Mouse (Mus musculus) MN1 (cell line): ENCODE measurements around the gene Olfr103.

Experiments used
- DNase-seq: peaks from one replicate; pipeline ENCODE4 v3.0.0-alpha.2; 2016; ENCODE audit warnings: low spot score

Gene Olfr103

GRCm38 (mm10) chr17:37339598-37339997, at the start of gene Olfr103:
Gene Olfr103, minus strand, starts transcription at chr17:37339698.
- DNase-seq = no peak

DNA sequence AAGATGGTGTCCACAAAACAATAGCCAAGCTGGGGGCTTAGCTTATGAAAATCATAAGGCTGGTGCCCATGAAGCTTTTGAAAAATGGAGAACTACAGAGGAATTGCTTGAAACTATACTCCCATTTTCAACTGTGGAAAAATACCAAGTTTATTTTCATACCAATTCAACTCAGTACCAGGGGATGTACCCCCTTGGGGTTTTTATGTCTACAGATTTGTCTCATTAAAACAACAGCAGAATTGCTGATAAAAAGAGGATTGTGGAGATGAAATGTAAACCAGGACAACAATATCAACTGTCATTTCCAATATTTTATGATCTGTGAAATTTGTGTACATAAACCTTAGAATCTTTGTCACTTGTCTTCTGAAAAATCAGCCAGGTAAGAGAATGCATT, 39.2 kb upstream of the Olfr103 start, which contains the start of gene Olfr105-ps:
Gene Olfr105-ps, plus strand, starts transcription at position 301 of the 400 bp plus-strand sequence.
- DNase-seq = no peak

GRCm38 (mm10) chr17:37359282-37359681, 19.8 kb upstream of the Olfr103 start, which contains the start of gene Olfr104-ps:
Gene Olfr104-ps, plus strand, starts transcription at chr17:37359582.
- no peak for DNase-seq

- no peak for DNase-seq
Observed at GRCm38 (mm10) chr17:37316954-37317353, 22.5 kb downstream of the Olfr103 start, which contains the start of gene Olfr102. Gene Olfr102, minus strand, starts transcription at chr17:37317054.

- no peak for DNase-seq
Observed at GRCm38 (mm10) chr17:37310146-37310699, 29.3 kb downstream of the Olfr103 start.

DNA sequence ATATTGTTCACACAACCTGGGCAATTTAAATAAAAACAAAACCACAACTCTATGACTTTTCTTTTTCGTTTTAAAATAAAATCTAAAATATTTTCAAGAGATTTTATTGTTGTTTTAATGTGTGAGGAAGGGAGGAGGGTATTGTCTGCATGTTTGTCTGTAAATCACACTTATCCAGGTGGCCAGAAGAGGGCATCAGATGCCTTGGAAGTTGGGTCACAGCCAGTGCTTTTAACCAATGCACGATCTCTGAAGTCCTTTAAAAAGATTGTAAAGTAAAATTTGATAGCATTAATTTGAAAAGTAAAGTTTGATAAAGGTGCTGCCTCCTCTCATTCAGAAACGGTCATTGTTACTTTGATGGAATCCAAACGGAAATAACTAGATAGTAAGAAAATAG, 31.0 kb downstream of the Olfr103 start:
- no peak for DNase-seq

GRCm38 (mm10) chr17:37304213-37304612, 35.3 kb downstream of the Olfr103 start, which contains the start of gene Olfr101:
Gene Olfr101, minus strand, starts transcription at chr17:37304313.
- no peak for DNase-seq
